Mouse (Mus musculus) E14TG2a.4 (cell line): ENCODE data around the gene Ccdc160.

Source experiments
- H3K27me3 ChIP-seq: 2 replicates; pipeline ENCODE4 v1.6.1; 2014; ENCODE audit warnings: low read length, control low read depth; ENCODE audit not compliant: insufficient read depth
- H3K36me3 ChIP-seq: 2 replicates; pipeline ENCODE4 v1.6.1; 2014; ENCODE audit warnings: low read length, control low read depth; ENCODE audit not compliant: insufficient read depth
- H3K4me1 ChIP-seq: replicated peaks from 2 replicates; pipeline ENCODE4 v1.6.1; 2014; ENCODE audit warnings: low read depth, low read length, control low read depth
- H3K4me3 ChIP-seq: replicated peaks from 2 replicates; pipeline ENCODE4 v1.5.1; 2014; ENCODE audit warnings: mild to moderate bottlenecking, low read length
- H3K9me3 ChIP-seq: 2 replicates; pipeline ENCODE4 v1.6.1; 2014; ENCODE audit warnings: low read length, control low read depth
- CTCF ChIP-seq: conservative IDR thresholded peaks from 2 replicates; pipeline ENCODE4 v1.5.1; 2014; ENCODE audit warnings: low read length
- NANOG ChIP-seq: IDR thresholded peaks from 2 replicates; pipeline ENCODE4 v1.6.1; 2014; ENCODE audit warnings: borderline replicate concordance, low read length, mixed read lengths
- POU5F1 ChIP-seq: IDR thresholded peaks from 2 replicates; pipeline ENCODE4 v1.6.1; 2014; ENCODE audit warnings: low read length, borderline replicate concordance

The Ccdc160 gene

GRCm38 (mm10) chrX:52797031-52797625 lies 6.1 kb downstream of the Ccdc160 start:
- TF ChIP-seq NANOG (peak; percentile 44; the same call in 1 of the 2 replicates), POU5F1 (no peak)
- H3K9me3 ChIP-seq = no peaks in the 10 kb centered on the region
- peaks cover 65% of the 10 kb centered on the region for H3K4me1 ChIP-seq
- no peaks in the 10 kb centered on the region for H3K27me3 ChIP-seq
- H3K4me3 ChIP-seq = no peak overlapping the region
- H3K36me3 ChIP-seq = no peaks in the 10 kb centered on the region

GRCm38 (mm10) chrX:52798255-52798654 lies 7.3 kb downstream of the Ccdc160 start:
- no peaks in the 10 kb centered on the region for H3K27me3 ChIP-seq
- peaks cover 53% of the 10 kb centered on the region for H3K4me1 ChIP-seq
- no peaks in the 10 kb centered on the region for H3K9me3 ChIP-seq
- TF ChIP-seq CTCF = peak; percentile 89
- no peak for TF ChIP-seq NANOG
- H3K36me3 ChIP-seq = no peaks in the 10 kb centered on the region
- H3K4me3 ChIP-seq = peak overlapping the region; percentile 32; the same call in 1 of the 2 replicates

GRCm38 (mm10) chrX:52799566-52799965 lies 8.6 kb downstream of the Ccdc160 start:
- Histone ChIP-seq H3K4me1 (peaks cover 41% of the 10 kb centered on the region), H3K4me3 (no peak overlapping the region), H3K9me3 (no peaks in the 10 kb centered on the region), H3K27me3 (no peaks in the 10 kb centered on the region), H3K36me3 (no peaks in the 10 kb centered on the region)
- TF ChIP-seq POU5F1 = no peak
- no peak for TF ChIP-seq NANOG
- peak; percentile 36; the same call in 1 of the 2 replicates for TF ChIP-seq CTCF

GRCm38 (mm10) chrX:52819338-52819737 lies 28.3 kb downstream of the Ccdc160 start:
- no peaks in the 10 kb centered on the region for H3K4me1 ChIP-seq

More at GRCm38 (mm10) chrX:52819338-52819737, 28.3 kb downstream of the Ccdc160 start:
- H3K27me3 ChIP-seq = no peaks in the 10 kb centered on the region
- H3K9me3 ChIP-seq = no peaks in the 10 kb centered on the region; the same call in 1 of the 2 replicates
- no peaks in the 10 kb centered on the region for H3K36me3 ChIP-seq
- TF ChIP-seq POU5F1 (no peak), CTCF (no peak), NANOG (no peak)
- H3K4me3 ChIP-seq = no peak overlapping the region
